Mouse (Mus musculus): ENCODE measurements around the gene Lrrc25.

Lrrc25 gene

GRCm38 (mm10) chr8:70647343-70648163 lies 31.6 kb downstream of the Lrrc25 start:
- DNase-seq (ENCODE audit: low read depth, low spot score): peak; percentile 93

GRCm38 (mm10) chr8:70648164-70648442 lies 32.1 kb downstream of the Lrrc25 start:
- DNase-seq (ENCODE audit: low read depth, low spot score): no peak

GRCm38 (mm10) chr8:70648921-70649320 lies 33.0 kb downstream of the Lrrc25 start:
- DNase-seq (ENCODE audit: low read depth, low spot score): no peak

- peak; percentile 96 for DNase-seq (ENCODE audit: low read depth, low spot score)
Measured at GRCm38 (mm10) chr8:70649324-70649723, 33.4 kb downstream of the Lrrc25 start.

GRCm38 (mm10) chr8:70650351-70650750 lies 34.4 kb downstream of the Lrrc25 start:
- DNase-seq (ENCODE audit: low read depth, low spot score): no peak

GRCm38 (mm10) chr8:70653226-70653625 lies 37.3 kb downstream of the Lrrc25 start:
- DNase-seq (ENCODE audit: low read depth, low spot score): peak; percentile 78

GRCm38 (mm10) chr8:70654121-70654520 lies 38.2 kb downstream of the Lrrc25 start:
- no peak for DNase-seq (ENCODE audit: low read depth, low spot score)

- DNase-seq (ENCODE audit: low read depth, low spot score): no peak
Measured at GRCm38 (mm10) chr8:70655469-70655868, 39.5 kb downstream of the Lrrc25 start.

- DNase-seq (ENCODE audit: low read depth, low spot score): no peak
Measured at GRCm38 (mm10) chr8:70656193-70656790, 40.3 kb downstream of the Lrrc25 start.

GRCm38 (mm10) chr8:70657214-70657613 lies 41.3 kb downstream of the Lrrc25 start:
- DNase-seq (ENCODE audit: low read depth, low spot score): no peak

GRCm38 (mm10) chr8:70657739-70658138 lies 41.8 kb downstream of the Lrrc25 start:
- no peak for DNase-seq (ENCODE audit: low read depth, low spot score)

- no peak for DNase-seq (ENCODE audit: low read depth, low spot score)
Measured at GRCm38 (mm10) chr8:70658897-70659603, 43.1 kb downstream of the Lrrc25 start.

- peak; percentile 97 for DNase-seq (ENCODE audit: low read depth, low spot score)
Measured at GRCm38 (mm10) chr8:70659604-70660272, 43.8 kb downstream of the Lrrc25 start.

GRCm38 (mm10) chr8:70660273-70660725 lies 44.3 kb downstream of the Lrrc25 start, which contains the start of gene Pgpep1:
Gene Pgpep1, minus strand, starts transcription at chr8:70660388.
- DNase-seq (ENCODE audit: low read depth, low spot score): peak; percentile 95

- no peak for DNase-seq (ENCODE audit: low read depth, low spot score)
Measured at GRCm38 (mm10) chr8:70663691-70664090, 47.7 kb downstream of the Lrrc25 start.

- no peak for DNase-seq (ENCODE audit: low read depth, low spot score)
Measured at GRCm38 (mm10) chr8:70664631-70665030, 48.7 kb downstream of the Lrrc25 start.

- no peak for DNase-seq (ENCODE audit: low read depth, low spot score)
Measured at GRCm38 (mm10) chr8:70665599-70665998, 49.6 kb downstream of the Lrrc25 start.

- peak; percentile 56 for DNase-seq (ENCODE audit: low read depth, low spot score)
Measured at GRCm38 (mm10) chr8:70667071-70667470, 51.1 kb downstream of the Lrrc25 start.
